Mouse (Mus musculus) erythroid progenitor cell, adult 5-6 weeks (primary cell): ENCODE data around the gene Scarf1. TPM values are rescaled to one million over a fixed set of nuclear protein-coding genes. Genes with fewer than 3 reads are reported as not detected.

Source experiments
- ATAC-seq: replicated peaks from 2 replicates; pipeline ENCODE4 v1.8.0; 2016; ENCODE audit warnings: moderate number of reproducible peaks, mild to moderate bottlenecking, moderate TSS enrichment, inconsistent platforms; ENCODE audit not compliant: poor library complexity, low FRiP score, severe bottlenecking
- total RNA-seq, 2 experiments: library from RNA; stranded (forward) in 1 of 2; stranded (reverse) in 1 of 2; fragments of 150-400 nt in 1 of 2; fragments of 186-747, 209-891 nt in 1 of 2; gene quantifications; 2 replicates each; pipeline versions ENCODE4 v1.2.3 to v1.2.4; 2015 to 2017; ENCODE audit warnings: low replicate concordance in 2 of 2

Gene Scarf1
- total RNA-seq (2015; ENCODE audit: low replicate concordance) (not detected in 2 replicates), total RNA-seq (2017; ENCODE audit: low replicate concordance) (0.15 TPM in 1 of 2 replicates, not detected in the other)

- no peak for ATAC-seq
Observed at GRCm38 (mm10) chr11:75513336-75513735, at the start of gene Scarf1. Gene Scarf1 (plus strand): TSS chr11:75513540.

GRCm38 (mm10) chr11:75463624-75464023, 49.7 kb upstream of the Scarf1 start:
- ATAC-seq = no peak

- no peak for ATAC-seq
Observed at GRCm38 (mm10) chr11:75464417-75464816, 48.9 kb upstream of the Scarf1 start.

DNA sequence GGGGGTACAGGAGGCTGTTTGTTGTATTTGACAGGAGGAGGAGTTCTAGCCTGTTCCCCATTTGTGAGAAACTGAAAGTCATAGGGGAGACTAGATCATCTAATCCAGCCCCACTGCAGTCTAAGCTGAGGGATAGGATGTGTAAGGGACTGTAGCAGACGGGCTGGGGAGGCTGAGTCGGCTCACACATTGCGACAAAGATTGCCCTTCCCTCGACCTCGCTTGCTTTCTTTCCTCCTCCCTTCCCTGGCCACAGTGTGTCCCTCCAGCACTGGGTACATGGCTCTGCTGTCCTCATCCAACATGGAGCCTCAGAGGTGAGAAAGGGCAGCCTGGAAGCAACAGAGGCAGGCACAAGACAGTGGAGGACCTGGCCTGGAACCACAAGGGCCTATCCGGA, 48.3 kb upstream of the Scarf1 start:
- no peak for ATAC-seq

DNA sequence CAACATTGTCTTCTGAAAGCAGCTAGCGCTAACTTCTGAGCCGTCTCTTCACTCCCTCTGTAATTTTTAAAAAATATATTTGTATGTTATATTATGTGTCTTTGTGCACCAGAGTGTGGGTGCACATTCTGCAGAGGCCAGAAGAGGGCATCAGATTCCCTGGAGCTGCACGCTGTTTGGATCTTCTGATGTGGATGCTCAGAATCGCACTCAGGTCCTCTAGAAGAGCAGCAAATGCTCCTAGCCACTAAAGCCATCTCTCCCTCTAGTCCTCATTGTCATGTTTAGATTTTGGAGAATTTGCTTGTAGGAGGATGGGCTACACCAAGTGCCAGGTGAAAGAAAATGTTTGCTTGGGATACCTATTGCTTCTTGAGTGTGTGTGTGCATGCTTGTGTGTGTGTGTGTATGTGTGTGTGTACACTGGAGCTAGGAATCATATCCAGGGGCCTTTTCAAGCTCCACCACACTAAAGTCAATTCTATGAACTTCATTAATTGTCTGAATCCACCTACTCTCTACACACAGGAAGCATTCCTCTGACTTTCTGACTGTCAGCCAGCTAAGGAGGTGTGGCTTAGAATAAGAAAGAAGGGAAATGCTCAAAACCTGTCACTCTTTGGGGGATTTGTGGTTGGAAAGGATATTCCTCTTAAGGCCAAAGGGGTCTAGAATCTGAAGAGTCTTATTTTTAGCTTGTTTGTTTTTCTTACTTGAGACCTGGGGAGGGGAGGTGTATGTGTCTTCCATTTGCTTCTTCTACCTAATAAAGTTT, 46.4 kb upstream of the Scarf1 start:
- ATAC-seq = no peak

- peak; percentile 91 for ATAC-seq
Observed at GRCm38 (mm10) chr11:75467512-75468215, 45.7 kb upstream of the Scarf1 start.

GRCm38 (mm10) chr11:75468410-75468809, 44.9 kb upstream of the Scarf1 start:
- ATAC-seq = no peak

DNA sequence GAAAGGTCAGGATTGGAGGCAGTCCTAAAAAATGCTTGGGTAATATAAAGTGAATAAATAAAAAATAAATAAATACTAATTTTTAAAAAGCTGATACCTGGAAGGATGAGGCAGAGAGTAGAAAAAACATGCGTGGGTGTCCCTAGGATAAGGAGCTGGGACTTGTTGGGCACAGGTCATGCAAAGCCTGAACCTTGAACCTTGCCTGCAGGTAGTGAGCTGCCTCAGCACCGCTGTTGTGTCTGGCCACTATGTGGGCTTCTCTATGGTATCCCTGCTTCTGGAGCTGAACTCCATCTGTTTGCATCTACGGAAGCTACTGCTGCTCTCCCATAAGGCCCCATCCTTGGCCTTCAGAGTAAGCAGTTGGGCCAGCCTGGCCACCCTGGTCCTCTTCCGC, 44.1 kb upstream of the Scarf1 start:
- no peak for ATAC-seq

DNA sequence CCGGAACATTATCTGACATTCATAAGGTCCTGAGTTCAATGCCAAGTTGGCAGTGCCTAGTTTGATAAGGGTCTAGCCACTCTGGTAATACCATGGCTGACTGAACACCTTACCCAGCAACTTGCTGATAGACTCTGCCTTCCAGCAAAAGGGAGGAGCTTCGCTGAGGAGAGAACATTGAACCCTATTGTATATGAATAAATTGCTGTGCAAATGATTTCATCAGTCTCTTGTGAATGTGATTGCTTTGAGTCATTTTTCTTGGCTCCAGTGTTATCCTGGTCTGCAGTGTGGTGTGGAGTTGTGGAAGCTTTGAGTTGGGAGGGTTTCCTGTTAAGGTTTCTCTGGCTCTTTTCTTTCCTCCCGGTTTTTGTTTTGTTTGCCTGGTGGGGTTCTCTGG, 42.7 kb upstream of the Scarf1 start:
- ATAC-seq = no peak

- ATAC-seq = peak; percentile 63
Observed at GRCm38 (mm10) chr11:75472469-75473081, 40.8 kb upstream of the Scarf1 start.

DNA sequence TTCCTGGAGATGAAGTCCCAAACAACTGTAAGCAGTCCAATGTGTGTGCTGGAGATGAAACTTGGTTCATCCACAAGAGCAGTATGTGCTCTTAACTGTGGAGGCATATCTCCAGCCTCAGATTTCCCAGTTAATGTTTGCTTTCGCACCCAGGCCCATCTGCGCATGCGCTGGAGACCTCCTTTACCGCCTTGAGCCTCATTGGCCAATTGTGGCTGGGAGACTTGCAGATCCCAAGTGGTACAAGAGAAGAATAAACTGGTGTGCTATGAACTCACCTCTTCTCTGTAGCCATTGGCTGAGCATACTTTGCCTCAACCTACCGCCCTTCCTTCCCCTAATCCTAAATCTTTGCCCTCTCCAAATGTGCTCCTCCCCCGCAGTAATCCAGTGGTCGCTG, 40.0 kb upstream of the Scarf1 start:
- 0 out of 2 replicates have a peak, but pooled peaks have one; percentile 8 for ATAC-seq

DNA sequence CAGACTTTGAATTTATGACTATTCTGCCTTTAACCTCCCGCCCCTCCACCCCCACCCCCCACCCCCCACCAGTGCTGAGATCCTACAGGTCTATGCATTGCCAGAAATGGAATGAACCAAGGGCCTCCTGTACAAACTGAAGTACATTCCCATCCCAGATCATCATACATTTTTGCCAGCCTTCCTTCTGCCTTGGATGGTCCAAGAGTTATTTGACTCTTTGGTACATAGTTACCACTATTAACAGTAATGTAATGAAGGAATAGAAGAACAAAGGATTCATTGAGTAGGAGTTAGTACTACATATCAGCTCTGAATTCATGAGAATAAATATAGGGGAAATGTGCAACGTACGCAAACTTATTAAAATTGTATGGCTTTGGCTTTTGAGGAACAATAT, 27.1 kb upstream of the Scarf1 start:
- ATAC-seq = peak; percentile 26

GRCm38 (mm10) chr11:75486601-75487285, 26.6 kb upstream of the Scarf1 start, which contains the start of gene Prpf8:
Gene Prpf8 (plus strand): TSS chr11:75486816.
- ATAC-seq = peak; percentile 100

GRCm38 (mm10) chr11:75487496-75487895, 25.8 kb upstream of the Scarf1 start:
- no peak for ATAC-seq

DNA sequence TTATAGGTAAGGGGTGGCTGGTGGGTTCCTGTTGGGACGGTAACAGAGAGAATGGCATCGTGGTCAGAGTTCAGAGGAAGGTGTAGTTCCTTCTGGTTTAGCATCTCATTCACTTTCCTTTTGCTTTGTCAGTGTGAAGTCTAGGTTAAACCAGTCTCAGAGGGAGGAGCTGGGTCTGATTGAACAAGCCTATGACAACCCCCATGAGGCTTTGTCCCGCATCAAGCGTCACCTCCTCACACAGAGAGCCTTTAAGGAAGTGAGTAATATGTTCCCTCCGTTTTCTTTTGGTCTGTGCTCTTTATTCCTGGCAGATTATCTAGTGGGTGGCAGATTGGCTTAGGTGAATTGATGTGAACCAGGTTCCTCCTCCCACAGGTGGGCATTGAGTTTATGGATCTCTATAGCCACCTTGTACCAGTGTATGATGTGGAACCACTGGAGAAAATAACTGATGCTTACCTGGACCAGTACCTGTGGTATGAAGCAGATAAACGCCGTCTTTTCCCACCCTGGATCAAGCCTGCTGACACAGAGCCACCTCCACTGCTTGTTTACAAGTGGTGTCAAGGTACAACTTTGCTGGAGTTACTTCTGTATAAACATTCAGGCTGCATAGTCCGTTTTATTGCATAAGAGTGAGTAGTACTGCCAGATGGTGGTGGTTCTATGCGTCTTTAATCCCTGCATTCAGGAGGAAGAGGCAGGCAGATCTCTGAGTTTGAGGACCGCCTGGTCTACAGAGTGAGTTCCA, 18.9 kb upstream of the Scarf1 start:
- no peak for ATAC-seq

DNA sequence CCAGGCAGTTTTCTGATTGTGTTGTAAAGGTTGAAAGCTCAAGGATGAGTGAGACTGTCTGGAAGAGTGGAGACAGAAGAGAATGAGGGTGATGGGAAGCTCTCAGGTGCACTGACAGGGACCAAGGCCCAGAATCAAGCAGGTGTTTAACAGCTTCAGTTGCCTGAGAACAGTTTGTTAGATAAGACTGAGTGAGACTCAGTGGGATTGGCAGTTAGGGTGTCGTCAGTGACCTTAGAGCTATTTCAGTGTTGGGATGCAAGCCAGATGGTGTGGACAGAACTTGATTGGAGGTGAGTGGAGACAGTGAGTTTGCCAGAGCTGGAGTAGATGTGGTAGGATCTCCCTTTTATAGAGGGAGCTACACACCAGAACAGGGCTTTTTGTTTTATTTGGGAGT, 15.2 kb upstream of the Scarf1 start:
- no peak for ATAC-seq

GRCm38 (mm10) chr11:75508162-75508561, 5.2 kb upstream of the Scarf1 start:
- ATAC-seq = no peak

- no peak for ATAC-seq
Observed at GRCm38 (mm10) chr11:75508904-75509303, 4.4 kb upstream of the Scarf1 start.
